Mouse (Mus musculus): ENCODE measurements at regions not wholly inside any gene's neighbourhood (a gene's known extent, or its start where the extent isn't known, plus 50 kb on each side); places are given as distances from the start of the nearest gene placed in this dataset.

DNA sequence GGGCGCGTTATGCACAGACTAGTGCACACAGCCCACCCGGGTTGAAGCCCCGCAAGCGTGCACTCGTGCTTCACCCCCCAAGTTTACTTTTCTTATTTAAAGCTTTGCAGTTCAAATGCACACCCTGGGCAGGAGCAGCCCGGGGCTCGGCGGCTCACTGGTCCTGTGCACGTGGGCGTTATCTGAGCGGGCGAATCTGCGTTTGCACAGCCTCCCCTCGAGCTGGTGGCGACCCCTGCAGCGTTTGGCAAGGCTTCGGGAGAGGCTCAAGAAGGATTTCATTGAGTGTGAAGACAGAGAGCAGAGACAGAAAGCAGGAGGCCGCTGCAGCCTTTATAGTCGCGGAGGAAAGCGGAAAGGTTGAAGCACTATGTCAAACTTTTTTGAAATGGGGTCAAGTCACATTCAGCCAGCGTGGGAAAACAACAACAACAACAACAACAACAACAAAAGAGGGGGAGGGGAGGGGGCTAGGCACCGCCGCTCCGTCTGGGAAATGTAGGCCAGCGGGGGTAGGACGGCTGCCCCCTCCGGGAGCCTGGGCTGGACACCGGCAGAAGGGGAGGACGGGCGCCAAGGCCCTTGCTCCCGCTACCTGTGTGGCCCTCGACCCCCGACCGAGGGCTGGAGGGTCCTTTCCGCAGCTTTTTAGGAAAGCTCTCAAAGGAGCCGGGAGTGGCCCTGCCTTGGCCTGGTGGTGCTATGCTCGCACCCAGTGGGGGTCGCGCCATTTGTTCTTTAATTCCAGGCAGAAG lies 178.7 kb upstream of the Gdi2 start:
- TF ChIP-seq MAFK (IDR thresholded peaks at IDR 0.05; ENCODE audit: insufficient read depth, low read depth, low read length) (no peak), ZNF384 (IDR thresholded peaks at IDR 0.05; ENCODE audit: low read depth, low read length) (no peak), HCFC1 (IDR thresholded peaks at IDR 0.05; ENCODE audit: borderline replicate concordance, insufficient read depth, low read length) (no peak), ZC3H11A (IDR thresholded peaks at IDR 0.05; ENCODE audit: borderline replicate concordance, low read depth, low read length) (no peak)
